Mouse (Mus musculus) liver, embryonic 11.5 days (tissue): ENCODE results near the gene Ddx54. TPM values are rescaled to one million over a fixed set of nuclear protein-coding genes. Genes with fewer than 3 reads are reported as not detected.

Experiments used
- ATAC-seq: fragments of 200-750 bp; cut with Nextera tagmentation; replicated peaks from 2 replicates; pipeline ENCODE4 v1.8.0; 2017; ENCODE audit warnings: moderate number of reproducible peaks, mild to moderate bottlenecking, moderate TSS enrichment, moderate library complexity; ENCODE audit not compliant: low FRiP score
- DNase-seq: peaks from one replicate; pipeline ENCODE4 v3.0.0-alpha.2; 2017; ENCODE audit warnings: low spot score
- H3K27ac ChIP-seq: fragments of 300-500 bp; sonication (generic); 2 replicates; pipeline ENCODE4 v1.5.1; 2014; ENCODE audit warnings: mild to moderate bottlenecking, low read depth, low read length, control low read depth
- H3K27me3 ChIP-seq: fragments of 300-500 bp; sonication (generic); replicated peaks from 2 replicates; pipeline ENCODE4 v1.6.1; 2014; ENCODE audit warnings: low read length, mixed read lengths; ENCODE audit not compliant: control insufficient read depth, insufficient read depth
- H3K36me3 ChIP-seq: fragments of 300-500 bp; sonication (generic); 2 replicates; pipeline ENCODE4 v1.6.1; 2014; ENCODE audit warnings: mild to moderate bottlenecking, low read length, moderate library complexity, mixed read lengths; ENCODE audit not compliant: control insufficient read depth, insufficient read depth
- H3K4me1 ChIP-seq: fragments of 300-500 bp; sonication (generic); replicated peaks from 2 replicates; pipeline ENCODE4 v1.6.1; 2014; ENCODE audit warnings: low read length, mixed read lengths; ENCODE audit not compliant: control insufficient read depth, insufficient read depth
- H3K4me2 ChIP-seq: fragments of 300-500 bp; sonication (generic); 2 replicates; pipeline ENCODE4 v1.6.1; 2014; ENCODE audit warnings: mild to moderate bottlenecking, control low read depth, moderate library complexity
- H3K4me3 ChIP-seq: fragments of 300-500 bp; sonication (generic); 2 replicates; pipeline ENCODE4 v1.5.1; 2014; ENCODE audit warnings: low read depth, low read length, control low read depth
- H3K9ac ChIP-seq: fragments of 300-500 bp; sonication (generic); 2 replicates; pipeline ENCODE4 v1.6.1; 2014; ENCODE audit warnings: low read depth, low read length, control low read depth
- H3K9me3 ChIP-seq: fragments of 300-500 bp; sonication (generic); 2 replicates; pipeline ENCODE4 v1.6.1; 2016; ENCODE audit warnings: low read length, inconsistent platforms, mixed read lengths; ENCODE audit not compliant: control insufficient read depth
- WGBS: fragments of 180-500 bp; shearing (Covaris S2); extraction: QIAGEN DNeasy Blood & Tissue Kit; methylation state at CpG from one replicate; pipeline ENCODE4 v1.1.7; 2014; 5-methylcytosine and 5-hydroxymethylcytosine counted together
- polyA plus RNA-seq: library from polyadenylated mRNA; unstranded; fragments of >200 nt; fragmentation: Nextera tagmentation; extraction: Ambion mirVana; gene quantifications from 2 replicates; pipeline ENCODE4 v1.2.1, GENCODE M21; 2014

The Ddx54 gene
- polyA plus RNA-seq, 1 experiment from 2014 or later = 46.7 TPM

GRCm38 (mm10) chr5:120578504-120579081 lies 33.9 kb upstream of the Ddx54 start:
- Histone ChIP-seq H3K27me3 (no peaks in the 10 kb centered on the region), H3K36me3 (peaks cover 13% of the 10 kb centered on the region), H3K4me3 (no peak overlapping the region), H3K27ac (peak overlapping the region; percentile 90), H3K4me2 (peak overlapping the region; percentile 45), H3K9ac (peak overlapping the region; percentile 44), H3K9me3 (no peaks in the 10 kb centered on the region), H3K4me1 (peaks cover 33% of the 10 kb centered on the region)
- 35% methylated on average over 12 of the region's 12 CpGs for WGBS
- no peak; the same call in 1 of the 2 replicates for ATAC-seq
- no peak for DNase-seq

- no peaks in the 10 kb centered on the region for H3K9me3 ChIP-seq
- H3K9ac ChIP-seq = 0 out of 2 replicates have a peak overlapping the region, but pooled peaks have one; percentile 44
- H3K27ac ChIP-seq = peak overlapping the region; percentile 90; the same call in 1 of the 2 replicates
- peaks cover 33% of the 10 kb centered on the region for H3K4me1 ChIP-seq
- H3K4me2 ChIP-seq = peak overlapping the region; percentile 45; the same call in 1 of the 2 replicates
- peaks cover 21% of the 10 kb centered on the region for H3K36me3 ChIP-seq
- H3K27me3 ChIP-seq = no peaks in the 10 kb centered on the region
- 68% methylated on average over 26 of the region's 26 CpGs for WGBS
- DNase-seq (no peak), ATAC-seq (no peak)
- H3K4me3 ChIP-seq = no peak overlapping the region
Observed at GRCm38 (mm10) chr5:120579211-120579897, 33.2 kb upstream of the Ddx54 start.

GRCm38 (mm10) chr5:120579898-120580626 lies 32.5 kb upstream of the Ddx54 start:
- Histone ChIP-seq H3K27me3 (no peaks in the 10 kb centered on the region), H3K4me2 (no peak overlapping the region), H3K9me3 (no peaks in the 10 kb centered on the region), H3K4me3 (no peak overlapping the region), H3K27ac (no peak overlapping the region), H3K9ac (no peak overlapping the region), H3K36me3 (peaks cover 22% of the 10 kb centered on the region), H3K4me1 (peaks cover 37% of the 10 kb centered on the region)
- ATAC-seq (no peak), DNase-seq (no peak)
- WGBS = 89% methylated on average over 26 of the region's 26 CpGs

- Histone ChIP-seq H3K9ac (no peak overlapping the region), H3K27ac (no peak overlapping the region), H3K36me3 (peaks cover 23% of the 10 kb centered on the region), H3K27me3 (no peaks in the 10 kb centered on the region), H3K9me3 (no peaks in the 10 kb centered on the region), H3K4me3 (no peak overlapping the region), H3K4me1 (peaks cover 47% of the 10 kb centered on the region), H3K4me2 (no peak overlapping the region)
- ATAC-seq (no peak), DNase-seq (no peak)
- 77% methylated on average over 9 of the region's 9 CpGs for WGBS
Observed at GRCm38 (mm10) chr5:120582002-120582401, 30.5 kb upstream of the Ddx54 start.

GRCm38 (mm10) chr5:120583511-120583910 lies 29.0 kb upstream of the Ddx54 start:
- H3K4me1 ChIP-seq = peaks cover 39% of the 10 kb centered on the region
- H3K27me3 ChIP-seq = no peaks in the 10 kb centered on the region
- 90% methylated on average over 4 of the region's 4 CpGs for WGBS
- H3K27ac ChIP-seq = no peak overlapping the region
- peaks cover 23% of the 10 kb centered on the region for H3K36me3 ChIP-seq
- DNase-seq (no peak), ATAC-seq (no peak)
- no peak overlapping the region for H3K4me3 ChIP-seq
- H3K9me3 ChIP-seq = no peaks in the 10 kb centered on the region
- H3K9ac ChIP-seq = no peak overlapping the region
- no peak overlapping the region for H3K4me2 ChIP-seq

GRCm38 (mm10) chr5:120584968-120585367 lies 27.6 kb upstream of the Ddx54 start:
- Histone ChIP-seq H3K9ac (no peak overlapping the region), H3K36me3 (peaks cover 21% of the 10 kb centered on the region), H3K9me3 (no peaks in the 10 kb centered on the region), H3K27ac (no peak overlapping the region), H3K4me3 (no peak overlapping the region), H3K4me1 (peaks cover 32% of the 10 kb centered on the region), H3K27me3 (no peaks in the 10 kb centered on the region), H3K4me2 (no peak overlapping the region)
- ATAC-seq (no peak), DNase-seq (no peak)
- 58% methylated on average over 15 of the region's 15 CpGs for WGBS

- Histone ChIP-seq H3K9ac (peak overlapping the region; percentile 88), H3K4me1 (peaks cover 36% of the 10 kb centered on the region), H3K4me3 (peak overlapping the region; percentile 93), H3K36me3 (peaks cover 21% of the 10 kb centered on the region), H3K27me3 (no peaks in the 10 kb centered on the region), H3K9me3 (peaks cover 3% of the 10 kb centered on the region; the same call in 1 of the 2 replicates), H3K4me2 (peak overlapping the region; percentile 97), H3K27ac (peak overlapping the region; percentile 84)
- 8% methylated on average over 17 of the region's 17 CpGs for WGBS
- no peak for DNase-seq
- peak; percentile 33 for ATAC-seq
Observed at GRCm38 (mm10) chr5:120586741-120587615, 25.6 kb upstream of the Ddx54 start.

- Histone ChIP-seq H3K4me1 (peaks cover 36% of the 10 kb centered on the region), H3K4me2 (peak overlapping the region; percentile 97), H3K9ac (peak overlapping the region; percentile 88), H3K27me3 (no peaks in the 10 kb centered on the region), H3K4me3 (peak overlapping the region; percentile 93), H3K27ac (peak overlapping the region; percentile 84), H3K9me3 (peaks cover 3% of the 10 kb centered on the region; the same call in 1 of the 2 replicates), H3K36me3 (peaks cover 21% of the 10 kb centered on the region)
- 13% methylated on average over 9 of the region's 9 CpGs for WGBS
- DNase-seq (no peak), ATAC-seq (peak; percentile 58)
Observed at GRCm38 (mm10) chr5:120587616-120587926, 25.0 kb upstream of the Ddx54 start.
